Mouse (Mus musculus) heart, embryonic 11.5 days (tissue): ENCODE data around the gene Galt. TPM values are rescaled to one million over a fixed set of nuclear protein-coding genes. Genes with fewer than 3 reads are reported as not detected.

Source experiments
- ATAC-seq: fragments of 200-750 bp; cut with Nextera tagmentation; replicated peaks from 2 replicates; pipeline ENCODE4 v1.8.0; 2017; ENCODE audit warnings: moderate library complexity; ENCODE audit not compliant: insufficient number of reproducible peaks, low FRiP score, low TSS enrichment
- H3K27ac ChIP-seq: fragments of 300-500 bp; sonication (generic); 2 replicates; pipeline ENCODE4 v1.5.1; 2014; ENCODE audit warnings: mild to moderate bottlenecking, low read depth, low read length
- H3K27me3 ChIP-seq: fragments of 300-500 bp; sonication (generic); 2 replicates; pipeline ENCODE4 v1.6.1; 2014; ENCODE audit warnings: mild to moderate bottlenecking, low read length, mixed read lengths; ENCODE audit not compliant: control insufficient read depth, insufficient read depth
- H3K36me3 ChIP-seq: fragments of 300-500 bp; sonication (generic); 2 replicates; pipeline ENCODE4 v1.6.1; 2014; ENCODE audit warnings: mild to moderate bottlenecking, low read length, moderate library complexity, mixed read lengths; ENCODE audit not compliant: control insufficient read depth, insufficient read depth
- H3K4me1 ChIP-seq: fragments of 300-500 bp; sonication (generic); 2 replicates; pipeline ENCODE4 v1.6.1; 2014; ENCODE audit warnings: low read length; ENCODE audit not compliant: control insufficient read depth, insufficient read depth
- H3K4me2 ChIP-seq: fragments of 300-500 bp; sonication (generic); 2 replicates; pipeline ENCODE4 v1.6.1; 2014; ENCODE audit warnings: mild to moderate bottlenecking, moderate library complexity
- H3K4me3 ChIP-seq: fragments of 300-500 bp; sonication (generic); 2 replicates; pipeline ENCODE4 v1.5.1; 2014; ENCODE audit warnings: low read depth, low read length
- H3K9ac ChIP-seq: fragments of 300-500 bp; sonication (generic); 2 replicates; pipeline ENCODE4 v1.6.1; 2014; ENCODE audit warnings: mild to moderate bottlenecking, low read depth, low read length, moderate library complexity
- H3K9me3 ChIP-seq: fragments of 300-500 bp; sonication (generic); replicated peaks from 2 replicates; pipeline ENCODE4 v1.6.1; 2016; ENCODE audit warnings: low read length; ENCODE audit not compliant: control insufficient read depth
- WGBS: fragments of 180-500 bp; shearing (Covaris S2); extraction: QIAGEN DNeasy Blood & Tissue Kit; methylation state at CpG from one replicate; pipeline ENCODE4 v1.1.7; 2014; ENCODE audit not compliant: insufficient replicate concordance; 5-methylcytosine and 5-hydroxymethylcytosine counted together
- polyA plus RNA-seq: library from polyadenylated mRNA; unstranded; fragments of >200 nt; fragmentation: Nextera tagmentation; extraction: Ambion mirVana; gene quantifications from 2 replicates; pipeline ENCODE4 v1.2.1, GENCODE M21; 2014

Gene Galt
- polyA plus RNA-seq, 1 experiment from 2014 or later = 65.1 TPM

- ATAC-seq = peak; percentile 73
- under 1% methylated on average over 61 of the region's 61 CpGs for WGBS
Measured at GRCm38 (mm10) chr4:41713197-41714067, 41.6 kb upstream of the Galt start, which contains the start of gene Rpp25l. Gene Rpp25l, minus strand, starts transcription at chr4:41713534.

GRCm38 (mm10) chr4:41714276-41714675, 40.8 kb upstream of the Galt start:
- H3K4me2 ChIP-seq = peak overlapping the region; percentile 89; the same call in 1 of the 2 replicates
- H3K4me1 ChIP-seq = peaks cover 10% of the 10 kb centered on the region
- H3K27me3 ChIP-seq = no peaks in the 10 kb centered on the region
- no peak overlapping the region for H3K27ac ChIP-seq
- H3K9ac ChIP-seq = no peak overlapping the region; the same call in 1 of the 2 replicates
- H3K9me3 ChIP-seq = no peaks in the 10 kb centered on the region
- H3K36me3 ChIP-seq = peaks cover 9% of the 10 kb centered on the region
- peak overlapping the region; percentile 93; the same call in 1 of the 2 replicates for H3K4me3 ChIP-seq
- no peak for ATAC-seq
- 15% methylated on average over 8 of the region's 8 CpGs for WGBS

More at GRCm38 (mm10) chr4:41713197-41714067, 41.6 kb upstream of the Galt start, which contains the start of gene Rpp25l:
- no peaks in the 10 kb centered on the region for H3K27me3 ChIP-seq
- H3K4me2 ChIP-seq = peak within 1 kb of the TSS; percentile 89
- H3K9me3 ChIP-seq = no peaks in the 10 kb centered on the region
- H3K4me3 ChIP-seq = peak within 1 kb of the TSS; percentile 93
- peaks cover 8% of the 10 kb centered on the region for H3K36me3 ChIP-seq
- peak within 1 kb of the TSS; percentile 57 for H3K27ac ChIP-seq
- H3K9ac ChIP-seq = peak within 1 kb of the TSS; percentile 96
- H3K4me1 ChIP-seq = peaks cover 10% of the 10 kb centered on the region

GRCm38 (mm10) chr4:41715082-41715481, 39.9 kb upstream of the Galt start:
- no peak for ATAC-seq
- 74% methylated on average over 8 of the region's 8 CpGs for WGBS
- H3K4me1 ChIP-seq = peaks cover 10% of the 10 kb centered on the region
- H3K9ac ChIP-seq = no peak overlapping the region
- H3K36me3 ChIP-seq = peaks cover 13% of the 10 kb centered on the region
- no peaks in the 10 kb centered on the region for H3K9me3 ChIP-seq
- H3K4me2 ChIP-seq = no peak overlapping the region
- no peaks in the 10 kb centered on the region for H3K27me3 ChIP-seq
- no peak overlapping the region for H3K27ac ChIP-seq
- no peak overlapping the region for H3K4me3 ChIP-seq

- 85% methylated on average over 5 of the region's 5 CpGs for WGBS
- Histone ChIP-seq H3K27me3 (no peaks in the 10 kb centered on the region), H3K27ac (no peak overlapping the region), H3K4me1 (peaks cover 10% of the 10 kb centered on the region), H3K4me3 (no peak overlapping the region), H3K9me3 (no peaks in the 10 kb centered on the region), H3K4me2 (no peak overlapping the region), H3K36me3 (peaks cover 13% of the 10 kb centered on the region), H3K9ac (no peak overlapping the region)
- no peak for ATAC-seq
Measured at GRCm38 (mm10) chr4:41715596-41715995, 39.4 kb upstream of the Galt start.

GRCm38 (mm10) chr4:41716834-41717233, 38.2 kb upstream of the Galt start:
- Histone ChIP-seq H3K9me3 (no peaks in the 10 kb centered on the region), H3K36me3 (peaks cover 13% of the 10 kb centered on the region), H3K4me2 (no peak overlapping the region), H3K9ac (no peak overlapping the region), H3K27ac (no peak overlapping the region), H3K27me3 (no peaks in the 10 kb centered on the region), H3K4me3 (no peak overlapping the region), H3K4me1 (peaks cover 9% of the 10 kb centered on the region)
- 47% methylated on average over 6 of the region's 6 CpGs for WGBS
- no peak for ATAC-seq

GRCm38 (mm10) chr4:41722918-41723351, 32.1 kb upstream of the Galt start, which contains the start of gene Dctn3:
Gene Dctn3, minus strand, starts transcription at chr4:41723170.
- peak; percentile 93 for ATAC-seq
- Histone ChIP-seq H3K4me2 (peak within 1 kb of the TSS; percentile 90), H3K4me1 (peaks cover 11% of the 10 kb centered on the region; the same call in 1 of the 2 replicates), H3K4me3 (peak within 1 kb of the TSS; percentile 82), H3K36me3 (peaks cover 11% of the 10 kb centered on the region), H3K9me3 (no peaks in the 10 kb centered on the region), H3K9ac (peak within 1 kb of the TSS; percentile 83), H3K27ac (no peak within 1 kb of the TSS), H3K27me3 (peaks cover 44% of the 10 kb centered on the region)
- WGBS = under 1% methylated on average over 27 of the region's 27 CpGs

GRCm38 (mm10) chr4:41726826-41727621, 28.0 kb upstream of the Galt start:
- Histone ChIP-seq H3K9me3 (no peaks in the 10 kb centered on the region), H3K4me2 (no peak overlapping the region), H3K36me3 (no peaks in the 10 kb centered on the region), H3K9ac (no peak overlapping the region), H3K27me3 (peaks cover 80% of the 10 kb centered on the region), H3K4me1 (peaks cover 11% of the 10 kb centered on the region; the same call in 1 of the 2 replicates), H3K27ac (no peak overlapping the region), H3K4me3 (no peak overlapping the region)
- WGBS = 11% methylated on average over 20 of the region's 20 CpGs
- no peak for ATAC-seq

GRCm38 (mm10) chr4:41731052-41731765, 23.8 kb upstream of the Galt start, which contains the start of gene Arid3c:
Gene Arid3c, minus strand, starts transcription at chr4:41731142.
- Histone ChIP-seq H3K9ac (no peak within 1 kb of the TSS), H3K27ac (no peak within 1 kb of the TSS), H3K4me1 (no peaks in the 10 kb centered on the region), H3K4me3 (peak within 1 kb of the TSS; percentile 47), H3K27me3 (peaks cover 69% of the 10 kb centered on the region), H3K4me2 (peak within 1 kb of the TSS; percentile 83), H3K36me3 (no peaks in the 10 kb centered on the region), H3K9me3 (0 out of 2 replicates have a peak, but pooled peaks cover 2% of the 10 kb centered on the region)
- no peak for ATAC-seq
- 3% methylated on average over 49 of the region's 50 CpGs for WGBS
